Mouse (Mus musculus) gastrocnemius, adult 18-20 months (tissue): Measurements from ENCODE around the gene Mgat4e. TPM values are rescaled to one million over a fixed set of nuclear protein-coding genes. Genes with fewer than 3 reads are reported as not detected.

Experiments
- DNase-seq: peaks from one replicate; pipeline ENCODE4 v3.0.0; 2021; ENCODE audit warnings: low spot score
- total RNA-seq, 2 experiments: library from RNA; stranded (reverse); gene quantifications; 2 replicates each; pipeline ENCODE4 v1.2.3; 2021

Gene Mgat4e
- total RNA-seq, 2 experiments from 2014 or later, result not detected

GRCm38 (mm10) chr1:134513876-134514590 is 35.4 kb downstream of the Mgat4e start:
- DNase-seq, result no peak

- DNase-seq, result peak; percentile 10
Measured at GRCm38 (mm10) chr1:134513312-134513860, 36.1 kb downstream of the Mgat4e start.

- DNase-seq, result no peak
Measured at GRCm38 (mm10) chr1:134512584-134512983, 36.9 kb downstream of the Mgat4e start.

- DNase-seq, result no peak
Measured at GRCm38 (mm10) chr1:134512183-134512582, 37.3 kb downstream of the Mgat4e start.

GRCm38 (mm10) chr1:134510018-134510417 is 39.5 kb downstream of the Mgat4e start:
- DNase-seq, result no peak

- DNase-seq, result no peak
Measured at GRCm38 (mm10) chr1:134506201-134506600, 43.3 kb downstream of the Mgat4e start.

GRCm38 (mm10) chr1:134500916-134501315 is 48.6 kb downstream of the Mgat4e start:
- no peak for DNase-seq

GRCm38 (mm10) chr1:134495991-134496390 is 53.5 kb downstream of the Mgat4e start:
- DNase-seq, result no peak

- DNase-seq, result no peak
Measured at GRCm38 (mm10) chr1:134495216-134495539, 54.3 kb downstream of the Mgat4e start.

GRCm38 (mm10) chr1:134494428-134495215 is 54.9 kb downstream of the Mgat4e start, which contains the start of gene Rabif:
Rabif (plus strand) TSS chr1:134494648.
- DNase-seq, result peak; percentile 99

GRCm38 (mm10) chr1:134493956-134494355 is 55.5 kb downstream of the Mgat4e start:
- no peak for DNase-seq

GRCm38 (mm10) chr1:134493496-134493895 is 56.0 kb downstream of the Mgat4e start:
- DNase-seq, result no peak

GRCm38 (mm10) chr1:134492276-134492675 is 57.2 kb downstream of the Mgat4e start:
- no peak for DNase-seq

Other genes with a start within 250 kb of the Mgat4e start
- under 1 TPM; 0.21 to 0.43 TPM for gene Ppfia4, start 216.8 kb downstream of the Mgat4e start, total RNA-seq
- 10 to 100 TPM; 10.1 to 10.4 TPM for gene Tmem183a, start 187.7 kb downstream of the Mgat4e start, total RNA-seq
- gene 4933406M09Rik, start 163.7 kb downstream of the Mgat4e start, total RNA-seq, result not detected
- gene Cyb5r1, start 144.1 kb downstream of the Mgat4e start, total RNA-seq, result 10 to 100 TPM; 80.0 to 84.8 TPM
- 100 to 1,000 TPM; 184 to 193 TPM for gene Adipor1, start 134.3 kb downstream of the Mgat4e start, total RNA-seq
- 10 to 100 TPM; 18.0 to 20.3 TPM for gene Klhl12, start 94.2 kb downstream of the Mgat4e start, total RNA-seq
- 1 to 10 TPM; 5.5 to 6.3 TPM for gene Rabif, start 55.0 kb downstream of the Mgat4e start, total RNA-seq
- gene Kdm5b, start 10.5 kb upstream of the Mgat4e start, total RNA-seq, result 1 to 10 TPM; 8.0 to 8.3 TPM
- not detected for gene Syt2, start 97.0 kb upstream of the Mgat4e start, total RNA-seq